Mouse (Mus musculus): ENCODE results near the gene Acsbg2.

Acsbg2 gene

DNA sequence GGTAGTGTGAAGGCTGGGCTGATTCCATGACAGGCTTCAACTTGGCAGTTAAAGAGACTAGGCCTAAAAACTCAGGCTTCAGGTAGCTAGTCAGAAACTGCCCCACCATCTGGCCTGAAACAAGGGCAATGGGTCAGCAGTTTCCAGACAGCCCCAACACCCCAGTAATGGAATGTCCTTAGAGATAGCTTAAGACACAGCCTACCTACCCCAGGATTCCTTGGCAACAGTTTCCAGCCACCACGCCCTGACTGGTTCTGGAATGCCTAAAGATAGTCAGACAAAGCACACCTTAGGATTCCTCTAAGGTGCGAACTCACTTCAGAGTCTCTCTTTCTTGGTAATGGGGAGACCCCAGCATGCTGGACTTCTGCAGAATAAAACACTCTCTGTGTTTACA is 51.9 kb downstream of the Acsbg2 start:
- DNase-seq (ENCODE audit: low read depth): no peak

DNA sequence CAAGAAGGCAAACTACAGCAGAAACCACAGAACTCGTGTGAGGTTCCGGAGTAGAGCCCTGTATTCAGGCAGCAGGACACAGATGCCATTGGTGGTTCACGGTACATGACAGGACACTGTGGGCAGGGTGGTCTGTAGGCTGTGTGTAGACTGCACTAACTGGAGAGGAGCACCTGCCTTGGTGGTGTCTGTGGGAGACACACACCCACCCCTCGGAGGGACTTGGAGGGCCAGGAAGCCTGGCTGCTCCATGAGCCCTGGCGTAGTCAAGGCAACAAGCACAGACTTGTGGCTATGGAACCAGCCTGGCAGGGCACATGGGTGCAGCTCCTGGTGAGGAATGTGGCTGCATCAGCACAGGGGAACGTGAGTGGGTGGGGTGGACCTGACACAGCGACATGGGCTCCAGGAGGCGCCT is 54.5 kb downstream of the Acsbg2 start:
- no peak for DNase-seq (ENCODE audit: low read depth)

GRCm38 (mm10) chr17:56819032-56819545 is 55.2 kb downstream of the Acsbg2 start:
- no peak for DNase-seq (ENCODE audit: low read depth)

- peak; percentile 85 for DNase-seq (ENCODE audit: low read depth)
These were observed 56.1 kb downstream of the Acsbg2 start for GRCm38 (mm10) chr17:56818067-56818636.

DNA sequence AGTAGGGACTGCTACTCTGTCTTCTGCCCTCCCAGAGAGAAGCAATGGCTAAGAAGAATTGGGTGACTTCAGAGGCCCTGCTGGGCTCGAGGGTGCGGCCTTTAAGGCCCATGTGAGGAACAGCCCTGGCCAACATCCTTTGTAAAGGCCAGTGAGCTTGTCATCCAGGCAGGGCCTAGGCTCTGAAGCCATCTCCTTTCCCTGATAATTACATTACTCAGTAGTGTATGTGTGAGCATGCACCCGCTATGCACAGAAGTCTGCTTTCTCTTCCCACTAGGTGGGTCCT is 59.2 kb downstream of the Acsbg2 start:
- DNase-seq (ENCODE audit: low read depth): no peak

DNA sequence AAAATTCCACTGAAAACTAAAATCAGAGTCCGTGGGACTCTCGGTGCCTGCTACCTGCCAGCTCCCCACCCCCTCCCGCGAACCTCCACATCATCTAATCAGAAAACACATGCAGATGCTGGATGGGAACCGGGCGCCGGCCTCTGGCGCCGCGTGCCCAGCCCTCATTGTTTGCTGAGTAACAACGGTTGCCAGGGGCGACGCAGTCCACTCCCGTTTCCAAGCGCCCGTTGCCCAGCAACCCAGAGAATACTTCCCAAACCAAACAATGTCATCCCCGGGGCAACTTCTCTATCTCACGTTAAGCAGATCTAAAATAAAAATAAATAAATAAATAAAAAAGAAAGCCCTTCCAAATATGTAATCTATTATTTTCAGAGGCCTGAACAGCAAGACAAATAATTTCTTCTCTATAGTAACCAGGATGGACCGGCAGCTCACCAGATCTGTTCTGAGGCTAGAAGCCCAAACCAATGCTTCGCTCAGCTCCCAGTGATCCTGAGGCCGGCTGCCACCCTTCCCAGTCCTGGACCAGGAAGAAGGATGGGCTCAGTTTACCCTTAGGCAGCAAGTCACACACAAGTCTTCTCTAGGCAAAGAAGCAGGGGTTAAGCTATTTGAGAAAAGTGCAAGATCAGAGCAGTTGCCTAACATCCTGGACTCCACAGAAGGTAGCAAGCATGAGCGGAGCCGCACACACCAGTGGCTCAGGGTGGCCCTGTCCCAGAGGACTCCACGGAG is 59.8 kb downstream of the Acsbg2 start:
- peak; percentile 79 for DNase-seq (ENCODE audit: low read depth)

DNA sequence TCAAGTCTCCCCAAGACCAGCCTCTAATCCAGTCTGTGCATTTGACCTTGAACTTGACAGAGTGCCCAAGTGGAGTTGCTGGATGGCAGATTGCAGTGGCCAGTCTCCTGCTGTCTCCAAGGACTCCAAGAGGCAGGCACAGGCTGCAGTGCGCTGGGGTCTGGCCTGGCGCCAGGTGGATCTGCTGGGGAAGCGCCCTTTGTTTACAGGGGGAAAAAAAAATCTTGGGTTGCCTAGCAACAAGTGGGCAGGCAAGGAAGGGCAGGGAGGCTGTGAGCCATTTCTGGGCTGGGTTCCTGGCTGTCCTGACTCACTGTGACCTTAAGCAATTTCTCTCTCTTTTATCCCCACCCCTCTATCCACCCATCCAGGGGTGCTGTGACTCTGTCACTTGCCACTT is 64.0 kb downstream of the Acsbg2 start:
- no peak for DNase-seq (ENCODE audit: low read depth)

GRCm38 (mm10) chr17:56808518-56808917 is 65.7 kb downstream of the Acsbg2 start:
- DNase-seq (ENCODE audit: low read depth): no peak

- DNase-seq (ENCODE audit: low read depth): no peak
These were observed 68.5 kb downstream of the Acsbg2 start for GRCm38 (mm10) chr17:56805784-56806183.

GRCm38 (mm10) chr17:56804952-56805351 is 69.3 kb downstream of the Acsbg2 start:
- DNase-seq (ENCODE audit: low read depth): no peak

- DNase-seq (ENCODE audit: low read depth): no peak
These were observed 72.2 kb downstream of the Acsbg2 start for GRCm38 (mm10) chr17:56802065-56802464.

- DNase-seq (ENCODE audit: low read depth): no peak
These were observed 75.0 kb downstream of the Acsbg2 start for GRCm38 (mm10) chr17:56799276-56799675.

DNA sequence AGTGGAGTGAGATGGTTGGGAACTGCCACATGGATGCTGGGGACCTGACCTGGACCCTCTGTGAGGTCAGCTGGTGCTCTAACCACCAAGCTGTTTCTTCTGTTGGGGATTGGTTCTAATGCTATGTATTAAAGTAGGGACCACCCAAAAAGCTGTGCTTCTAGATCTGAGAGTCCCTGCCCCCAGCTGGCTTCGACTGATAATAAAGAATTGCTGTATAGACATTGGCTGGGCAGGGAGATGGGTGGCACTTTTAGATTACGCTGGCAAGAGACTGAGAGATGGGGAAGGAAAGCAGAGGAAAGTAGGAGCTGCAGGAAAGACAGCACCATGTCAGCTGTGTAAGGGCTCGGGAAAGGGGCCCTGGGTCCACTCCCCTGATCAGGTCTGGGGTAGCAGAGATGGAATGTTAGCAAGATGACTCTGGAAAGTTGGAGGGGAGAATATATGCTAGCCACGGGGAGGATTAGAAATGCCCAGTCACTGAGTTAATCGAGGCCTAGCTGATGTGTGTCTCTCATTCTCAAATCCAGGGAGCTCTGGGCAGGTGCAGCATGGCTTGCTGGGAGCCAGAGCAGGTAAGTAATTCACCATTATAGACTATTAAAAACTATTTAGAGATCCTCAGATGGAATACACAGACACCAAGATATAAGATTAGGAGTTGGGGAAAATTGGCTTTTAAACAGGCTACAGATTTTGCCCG is 80.5 kb downstream of the Acsbg2 start:
- peak; percentile 79 for DNase-seq (ENCODE audit: low read depth)
